Mouse (Mus musculus): ENCODE results near the gene Sult6b1. TPM values are rescaled to one million over a fixed set of nuclear protein-coding genes. Genes with fewer than 3 reads are reported as not detected.
A peak's percentile ranks its signal among the peaks of the same experiment; 100 is the strongest.

The Sult6b1 gene
- polyA plus RNA-seq (2015; fragmentation: Nextera tagmentation; extraction: Ambion mirVana), result 0.10 TPM in 1 of 2 replicates, not detected in the other

DNA sequence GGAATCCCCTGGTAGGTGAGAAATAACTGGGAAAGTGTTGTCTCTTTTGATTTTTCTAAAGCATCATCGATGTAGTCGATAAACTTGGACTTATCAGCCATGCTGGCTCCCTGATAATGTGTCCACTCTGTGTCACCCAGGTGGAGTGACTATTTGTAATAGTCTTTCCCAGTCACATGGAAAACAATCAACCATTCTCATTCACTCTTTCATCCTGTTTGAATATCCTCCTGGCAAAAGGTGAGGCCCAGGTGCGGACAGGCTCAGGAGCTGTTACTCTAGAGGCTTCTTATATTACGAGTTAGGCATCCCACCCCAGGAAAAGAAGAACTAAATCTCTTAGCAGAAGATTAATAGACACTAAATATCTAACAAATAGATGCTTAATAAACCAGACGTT lies at the start of gene Sult6b1:
Gene Sult6b1 (minus strand): TSS at position 101 of the 400 bp plus-strand sequence.
- H3K36me3 ChIP-seq, result no peaks in the 10 kb centered on the region
- H3K4me3 ChIP-seq (replicated peaks), result no peak within 1 kb of the TSS
- H3K4me1 ChIP-seq, result 0 out of 2 replicates have a peak, but pooled peaks cover 4% of the 10 kb centered on the region
- ATAC-seq (replicated peaks; ENCODE audit: low FRiP score), result no peak
- no peaks in the 10 kb centered on the region for H3K9me3 ChIP-seq (replicated peaks)
- no peak within 1 kb of the TSS for H3K27ac ChIP-seq
- no peak within 1 kb of the TSS for H3K9ac ChIP-seq
- H3K27me3 ChIP-seq, result no peaks in the 10 kb centered on the region
- WGBS, result 72% methylated on average over 5 of the region's 5 CpGs
- no peak within 1 kb of the TSS for H3K4me2 ChIP-seq

- H3K27ac ChIP-seq, result no peak overlapping the region
- ATAC-seq (replicated peaks; ENCODE audit: low FRiP score), result no peak
Measured at GRCm38 (mm10) chr17:78953240-78953639, 46.4 kb upstream of the Sult6b1 start.

GRCm38 (mm10) chr17:78952070-78952469 lies 45.3 kb upstream of the Sult6b1 start:
- WGBS, result 86% methylated on average over 5 of the region's 5 CpGs
- H3K9me3 ChIP-seq (replicated peaks), result no peaks in the 10 kb centered on the region

More at GRCm38 (mm10) chr17:78953240-78953639, 46.4 kb upstream of the Sult6b1 start:
- Histone ChIP-seq H3K4me2 (no peak overlapping the region), H3K36me3 (peaks cover 90% of the 10 kb centered on the region), H3K9me3 (replicated peaks) (no peaks in the 10 kb centered on the region), H3K9ac (no peak overlapping the region), H3K27me3 (no peaks in the 10 kb centered on the region), H3K4me1 (no peaks in the 10 kb centered on the region), H3K4me3 (replicated peaks) (no peak overlapping the region)
- WGBS, result 84% methylated on average over 8 of the region's 8 CpGs

GRCm38 (mm10) chr17:78951225-78951624 lies 44.4 kb upstream of the Sult6b1 start:
- no peaks in the 10 kb centered on the region for H3K27me3 ChIP-seq
- H3K9ac ChIP-seq, result no peak overlapping the region
- H3K4me3 ChIP-seq (replicated peaks), result no peak overlapping the region
- ATAC-seq (replicated peaks; ENCODE audit: low FRiP score), result no peak
- H3K9me3 ChIP-seq (replicated peaks), result no peaks in the 10 kb centered on the region
- H3K4me2 ChIP-seq, result no peak overlapping the region
- H3K4me1 ChIP-seq, result no peaks in the 10 kb centered on the region
- peaks cover 91% of the 10 kb centered on the region for H3K36me3 ChIP-seq
- 96% methylated on average over 5 of the region's 5 CpGs for WGBS
- H3K27ac ChIP-seq, result no peak overlapping the region

More at GRCm38 (mm10) chr17:78952070-78952469, 45.3 kb upstream of the Sult6b1 start:
- ATAC-seq (replicated peaks; ENCODE audit: low FRiP score), result no peak
- no peak overlapping the region for H3K4me2 ChIP-seq
- H3K4me1 ChIP-seq, result no peaks in the 10 kb centered on the region
- H3K27ac ChIP-seq, result no peak overlapping the region
- no peak overlapping the region for H3K4me3 ChIP-seq (replicated peaks)
- H3K36me3 ChIP-seq, result peaks cover 89% of the 10 kb centered on the region
- no peak overlapping the region for H3K9ac ChIP-seq
- no peaks in the 10 kb centered on the region for H3K27me3 ChIP-seq

GRCm38 (mm10) chr17:78942579-78942978 lies 35.8 kb upstream of the Sult6b1 start:
- Histone ChIP-seq H3K9me3 (replicated peaks) (no peaks in the 10 kb centered on the region), H3K4me3 (replicated peaks) (no peak overlapping the region), H3K36me3 (peaks cover 54% of the 10 kb centered on the region), H3K4me1 (peaks cover 6% of the 10 kb centered on the region), H3K27me3 (no peaks in the 10 kb centered on the region), H3K4me2 (no peak overlapping the region), H3K9ac (no peak overlapping the region), H3K27ac (no peak overlapping the region)
- ATAC-seq (replicated peaks; ENCODE audit: low FRiP score), result no peak; the same call in 1 of the 2 replicates
- WGBS, result 38% methylated on average over 11 of the region's 11 CpGs

GRCm38 (mm10) chr17:78938927-78939326 lies 32.1 kb upstream of the Sult6b1 start:
- no peak for ATAC-seq (replicated peaks; ENCODE audit: low FRiP score)
- H3K4me1 ChIP-seq, result peaks cover 13% of the 10 kb centered on the region
- peaks cover 44% of the 10 kb centered on the region for H3K36me3 ChIP-seq
- no peak overlapping the region for H3K4me2 ChIP-seq
- WGBS, result 90% methylated on average over 4 of the region's 4 CpGs
- no peaks in the 10 kb centered on the region for H3K9me3 ChIP-seq (replicated peaks)
- no peaks in the 10 kb centered on the region for H3K27me3 ChIP-seq
- H3K9ac ChIP-seq, result no peak overlapping the region
- no peak overlapping the region for H3K27ac ChIP-seq
- H3K4me3 ChIP-seq (replicated peaks), result no peak overlapping the region

- 9% methylated on average over 26 of the region's 26 CpGs for WGBS
- ATAC-seq (replicated peaks; ENCODE audit: low FRiP score), result peak; percentile 50
- Histone ChIP-seq H3K4me3 (replicated peaks) (peak overlapping the region; percentile 93), H3K4me2 (peak overlapping the region; percentile 78), H3K4me1 (peaks cover 10% of the 10 kb centered on the region), H3K36me3 (peaks cover 47% of the 10 kb centered on the region), H3K27me3 (no peaks in the 10 kb centered on the region), H3K9me3 (replicated peaks) (no peaks in the 10 kb centered on the region), H3K27ac (peak overlapping the region; percentile 41; the same call in 1 of the 2 replicates), H3K9ac (peak overlapping the region; percentile 81)
Measured at GRCm38 (mm10) chr17:78937229-78937853, 30.5 kb upstream of the Sult6b1 start.

- under 1% methylated on average over 45 of the region's 45 CpGs for WGBS
- H3K4me2 ChIP-seq, result peak within 1 kb of the TSS; percentile 78
- H3K27ac ChIP-seq, result peak within 1 kb of the TSS; percentile 41
- no peaks in the 10 kb centered on the region for H3K9me3 ChIP-seq (replicated peaks)
- peak; percentile 99 for ATAC-seq (replicated peaks; ENCODE audit: low FRiP score)
- peak within 1 kb of the TSS; percentile 81 for H3K9ac ChIP-seq
- H3K36me3 ChIP-seq, result peaks cover 49% of the 10 kb centered on the region
- H3K27me3 ChIP-seq, result no peaks in the 10 kb centered on the region
- H3K4me3 ChIP-seq (replicated peaks), result peak within 1 kb of the TSS; percentile 93
- peaks cover 10% of the 10 kb centered on the region for H3K4me1 ChIP-seq
Measured at GRCm38 (mm10) chr17:78936466-78937228, 29.9 kb upstream of the Sult6b1 start, which contains the start of the genes Cebpz and Ndufaf7. Gene Cebpz, minus strand, starts transcription at chr17:78937066. Gene Ndufaf7, plus strand, starts transcription at chr17:78937136.

GRCm38 (mm10) chr17:78935857-78936256 lies 29.1 kb upstream of the Sult6b1 start:
- WGBS, result 84% methylated on average over 2 of the region's 2 CpGs
- H3K4me1 ChIP-seq, result peaks cover 10% of the 10 kb centered on the region
- peaks cover 53% of the 10 kb centered on the region for H3K36me3 ChIP-seq

GRCm38 (mm10) chr17:78917696-78918095 lies 10.9 kb upstream of the Sult6b1 start:
- 53% methylated on average over 6 of the region's 6 CpGs for WGBS

More at GRCm38 (mm10) chr17:78935857-78936256, 29.1 kb upstream of the Sult6b1 start:
- no peak for ATAC-seq (replicated peaks; ENCODE audit: low FRiP score)
- peak overlapping the region; percentile 78 for H3K4me2 ChIP-seq
- peak overlapping the region; percentile 93 for H3K4me3 ChIP-seq (replicated peaks)
- no peaks in the 10 kb centered on the region for H3K9me3 ChIP-seq (replicated peaks)
- no peak overlapping the region for H3K27ac ChIP-seq
- no peaks in the 10 kb centered on the region for H3K27me3 ChIP-seq
- H3K9ac ChIP-seq, result peak overlapping the region; percentile 81

DNA sequence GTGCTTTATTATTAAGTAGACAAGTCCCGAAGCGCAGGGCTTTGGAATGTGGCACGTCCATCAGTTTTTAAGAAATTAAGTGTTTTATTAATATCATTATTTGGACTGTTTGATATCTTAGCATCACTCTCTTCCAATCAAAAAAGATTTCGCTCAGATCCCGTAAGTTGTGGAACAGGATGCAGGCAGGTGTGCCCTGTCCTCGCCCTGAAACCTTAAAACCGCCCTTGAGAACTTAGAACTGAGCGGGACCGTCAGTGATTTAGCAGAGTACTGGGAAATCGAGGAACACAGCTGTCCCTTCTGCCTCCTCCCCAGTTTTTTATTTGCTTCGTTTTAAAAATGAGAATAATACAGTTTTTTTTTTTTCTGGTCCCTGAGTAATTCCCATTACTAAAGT lies 10.1 kb upstream of the Sult6b1 start:
- ATAC-seq (replicated peaks; ENCODE audit: low FRiP score), result no peak
- H3K4me1 ChIP-seq, result peaks cover 23% of the 10 kb centered on the region
- H3K9ac ChIP-seq, result peak overlapping the region; percentile 79

More at GRCm38 (mm10) chr17:78917696-78918095, 10.9 kb upstream of the Sult6b1 start:
- H3K27me3 ChIP-seq, result no peaks in the 10 kb centered on the region
- H3K36me3 ChIP-seq, result peaks cover 41% of the 10 kb centered on the region
- peak overlapping the region; percentile 82 for H3K4me2 ChIP-seq
- peak overlapping the region; percentile 79 for H3K4me3 ChIP-seq (replicated peaks)
- H3K27ac ChIP-seq, result no peak overlapping the region
- H3K9me3 ChIP-seq (replicated peaks), result no peaks in the 10 kb centered on the region
- no peak for ATAC-seq (replicated peaks; ENCODE audit: low FRiP score)
- peaks cover 22% of the 10 kb centered on the region for H3K4me1 ChIP-seq
- no peak overlapping the region for H3K9ac ChIP-seq

DNA sequence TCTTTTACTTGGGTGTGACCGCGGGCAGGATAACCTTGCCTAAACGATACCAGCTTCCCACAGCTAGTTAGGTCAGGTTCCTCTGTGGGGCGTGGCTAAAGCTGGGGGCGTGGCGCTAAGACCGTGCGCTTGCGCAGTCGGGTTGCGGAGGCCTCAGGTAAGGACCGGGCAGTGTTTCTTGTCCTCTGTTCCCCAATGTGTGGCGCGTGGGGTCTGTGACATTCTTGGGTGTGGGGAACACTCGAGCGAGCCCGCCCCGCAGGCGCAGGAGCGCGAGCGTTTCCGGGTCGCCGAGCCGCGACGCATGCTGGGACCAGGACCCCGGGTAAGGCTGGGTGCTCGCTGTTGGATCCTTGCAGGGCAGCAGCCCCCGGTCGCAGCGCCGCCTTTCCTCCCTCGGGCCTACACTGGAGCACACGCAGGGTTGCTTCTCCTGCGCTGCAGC lies 9.6 kb upstream of the Sult6b1 start, which contains the start of gene Cebpzos:
Gene Cebpzos (plus strand): TSS at position 132 of the 445 bp plus-strand sequence.
- peak; percentile 96 for ATAC-seq (replicated peaks; ENCODE audit: low FRiP score)
- under 1% methylated on average over 36 of the region's 37 CpGs for WGBS

More for the DNA sequence above, 10.1 kb upstream of the Sult6b1 start:
- H3K4me2 ChIP-seq, result peak overlapping the region; percentile 82
- H3K27ac ChIP-seq, result peak overlapping the region; percentile 94
- peak overlapping the region; percentile 79 for H3K4me3 ChIP-seq (replicated peaks)
- peaks cover 34% of the 10 kb centered on the region for H3K36me3 ChIP-seq
- WGBS, result 2% methylated on average over 11 of the region's 11 CpGs
- H3K27me3 ChIP-seq, result no peaks in the 10 kb centered on the region
- no peaks in the 10 kb centered on the region for H3K9me3 ChIP-seq (replicated peaks)

More for the DNA sequence above, 9.6 kb upstream of the Sult6b1 start, which contains the start of gene Cebpzos:
- Histone ChIP-seq H3K36me3 (peaks cover 29% of the 10 kb centered on the region), H3K4me2 (peak within 1 kb of the TSS; percentile 82), H3K27me3 (no peaks in the 10 kb centered on the region), H3K9ac (peak within 1 kb of the TSS; percentile 79), H3K9me3 (replicated peaks) (no peaks in the 10 kb centered on the region), H3K4me3 (replicated peaks) (peak within 1 kb of the TSS; percentile 79), H3K4me1 (peaks cover 23% of the 10 kb centered on the region), H3K27ac (peak within 1 kb of the TSS; percentile 94)
